In genomic region chr14:54927296-54927695, GRCm38 (mm10) we compare ENCODE assay signal across 10 mouse cellular contexts. TPM values are rescaled to one million over a fixed set of nuclear protein-coding genes. Genes with fewer than 3 reads are reported as not detected.
DNase-seq lines count a peak whose midpoint lies in the region; ATAC-seq and TF ChIP-seq lines count a peak whose summit lies in the region.
"Had no signal": no experiment of that assay in that cellular context is flagged by ENCODE, and none has a peak within 500 bp of the region (broad histone marks: within the 10 kb centered on the region; RNA-seq: fewer than 3 reads in every experiment).

No protein-coding gene starts in this region.

- H3K4me1 ChIP-seq in lung, postnatal 0 days (ENCODE audit: insufficient read depth, low read depth, low read length): no peaks in the 10 kb centered on the region; the same call in 1 of the 2 replicates
- peaks cover 5% of the 10 kb centered on the region; the same call in 1 of the 2 replicates for H3K4me1 ChIP-seq in lung, adult 2 months (ENCODE audit: control insufficient read depth, insufficient read depth, low read length)
- peaks cover 48% of the 10 kb centered on the region for H3K4me1 ChIP-seq in limb, embryonic 13.5 days

- no peak for DNase-seq in gastrocnemius, adult 2 months
- no peak for DNase-seq in gastrocnemius, postnatal 14 days
- DNase-seq in lung, postnatal 0 days (ENCODE audit: low spot score): peak; percentile 22
- DNase-seq in lung, adult 2 months: no peak
- no peak for DNase-seq in layer of hippocampus, adult 18-20 months (ENCODE audit: low spot score in 2 of 2)
- no peak for DNase-seq in adrenal gland, postnatal 14 days

- H3K27ac ChIP-seq in gastrocnemius, adult 2 months: peak overlapping the region; percentile 89
- 0 out of 2 replicates have a peak overlapping the region, but pooled peaks have one; percentile 72 for H3K27ac ChIP-seq in lung, postnatal 0 days (ENCODE audit: low read length)
- peak overlapping the region; percentile 100 for H3K27ac ChIP-seq in limb, embryonic 13.5 days

- TF ChIP-seq POLR2A in lung, adult 2 months (IDR thresholded peaks at IDR 0.05; ENCODE audit: borderline replicate concordance, extremely low read depth, low read depth, low read length): no peak

- intact Hi-C loops in gastrocnemius, adult 2 months (cut with DNase I): no loop called here
- intact Hi-C loops in gastrocnemius, postnatal 14 days (cut with DNase I; ENCODE audit: low total_unique reads): no loop called here

- TF ChIP-seq EP300 in lung, postnatal 0 days (IDR thresholded peaks at IDR 0.05): no peak

- H3K9ac ChIP-seq in lung, postnatal 0 days (replicated peaks; ENCODE audit: low read depth): peak overlapping the region; percentile 37; the same call in 1 of the 2 replicates
- peak overlapping the region; percentile 97 for H3K9ac ChIP-seq in limb, embryonic 13.5 days

- H3K27me3 ChIP-seq in lung, postnatal 0 days (replicated peaks; ENCODE audit: insufficient read depth, low read length): 0 out of 2 replicates have a peak, but pooled peaks cover 5% of the 10 kb centered on the region
- H3K27me3 ChIP-seq in limb, embryonic 13.5 days: no peaks in the 10 kb centered on the region

- H3K36me3 ChIP-seq in lung, postnatal 0 days (ENCODE audit: insufficient read depth, low read length): no peaks in the 10 kb centered on the region
- peaks cover 4% of the 10 kb centered on the region for H3K36me3 ChIP-seq in limb, embryonic 13.5 days

- ATAC-seq in lung, postnatal 0 days: no peak
- ATAC-seq in limb, embryonic 13.5 days (ENCODE audit: low FRiP score, low read depth): no peak
- no peak for ATAC-seq in CD4-positive, CD25-positive, alpha-beta regulatory T cell, adult 4 months

- peak overlapping the region; percentile 77 for H3K4me3 ChIP-seq in gastrocnemius, adult 2 months
- H3K4me3 ChIP-seq in lung, postnatal 0 days (ENCODE audit: low read depth, low read length): peak overlapping the region; percentile 52; the same call in 1 of the 2 replicates
- H3K4me3 ChIP-seq in lung, adult 2 months (replicated peaks; ENCODE audit: extremely low read depth, low read depth, low read length): no peak overlapping the region
- peak overlapping the region; percentile 67 for H3K4me3 ChIP-seq in limb, embryonic 13.5 days
- H3K4me3 ChIP-seq: erythroblast, embryonic 14.5 days had no signal

- peak overlapping the region; percentile 90 for H3K4me2 ChIP-seq in lung, postnatal 0 days (replicated peaks; ENCODE audit: low read depth, low read length)
- peak overlapping the region; percentile 88 for H3K4me2 ChIP-seq in limb, embryonic 13.5 days (replicated peaks)

- WGBS in lung, postnatal 0 days: 22% methylated on average over 7 of the region's 7 CpGs
- WGBS in lung, adult 2 months: 28% methylated on average over 7 of the region's 7 CpGs
- WGBS in limb, embryonic 13.5 days: 8% methylated on average over 7 of the region's 7 CpGs

- no peaks in the 10 kb centered on the region for H3K9me3 ChIP-seq in lung, postnatal 0 days (ENCODE audit: low read length)
- H3K9me3 ChIP-seq in limb, embryonic 13.5 days: 0 out of 2 replicates have a peak, but pooled peaks cover 6% of the 10 kb centered on the region

- no peak for TF ChIP-seq CTCF in gastrocnemius, adult 2 months (IDR thresholded peaks at IDR 0.05)
- no peak for TF ChIP-seq CTCF in lung, postnatal 0 days (IDR thresholded peaks at IDR 0.05)
- TF ChIP-seq CTCF in lung, adult 2 months (IDR thresholded peaks at IDR 0.05; ENCODE audit: insufficient read depth, low read length): no peak

RNA-seq across cellular contexts. Expression of gene Efs, which starts 1.4 kb away (rescaled TPM):
- total RNA-seq in gastrocnemius, adult 2 months (2021): 1 to 10 TPM; 1.1 to 1.4 TPM
- 1 to 10 TPM; 5.1 to 7.4 TPM for total RNA-seq in gastrocnemius, postnatal 14 days (2021)
- 8.1 and 8.5 TPM in 2 replicates for polyA plus RNA-seq in lung, postnatal 0 days (2015; fragmentation: Nextera tagmentation; extraction: Ambion mirVana)
- polyA plus RNA-seq in lung, adult 2 months (2012; rRNA removed): 11.8 and 16.3 TPM in 2 replicates
- 46.7 and 50.4 TPM in 2 replicates for polyA plus RNA-seq in limb, embryonic 13.5 days (2015; fragmentation: Nextera tagmentation; extraction: Ambion mirVana)
- not detected for polyA plus RNA-seq in CD4-positive, CD25-positive, alpha-beta regulatory T cell, adult 4 months (2017; shearing (Covaris generic))
- 10 to 100 TPM in 1 of 2 experiments, 1 to 10 TPM in 1; 9.9 to 10.5 TPM for total RNA-seq in layer of hippocampus, adult 18-20 months (2021)
- total RNA-seq in adrenal gland, postnatal 14 days (2021): 3.1 and 6.2 TPM in 2 replicates
- polyA plus RNA-seq: erythroblast, embryonic 14.5 days had no signal

RNA-seq across cellular contexts. Expression of gene Il25, which starts 5.2 kb away (rescaled TPM):
- not detected for total RNA-seq in gastrocnemius, adult 2 months (2021)
- total RNA-seq in gastrocnemius, postnatal 14 days (2021): not detected
- polyA plus RNA-seq in lung, postnatal 0 days (2015; fragmentation: Nextera tagmentation; extraction: Ambion mirVana): not detected in 2 replicates
- not detected in 2 replicates for polyA plus RNA-seq in lung, adult 2 months (2012; rRNA removed)
- polyA plus RNA-seq in limb, embryonic 13.5 days (2015; fragmentation: Nextera tagmentation; extraction: Ambion mirVana): 0.24 and 0.27 TPM in 2 replicates
- not detected for polyA plus RNA-seq in CD4-positive, CD25-positive, alpha-beta regulatory T cell, adult 4 months (2017; shearing (Covaris generic))
- not detected for total RNA-seq in layer of hippocampus, adult 18-20 months (2021)
- not detected in 2 replicates for total RNA-seq in adrenal gland, postnatal 14 days (2021)
- total RNA-seq: adrenal gland, postnatal 25 days had no signal
- polyA plus RNA-seq: erythroblast, embryonic 14.5 days had no signal

RNA-seq across cellular contexts. Expression of gene Cmtm5, which starts 8.8 kb away (rescaled TPM):
- total RNA-seq in gastrocnemius, adult 2 months (2021): under 1 TPM in 1 of 2 experiments, not detected in 1; 0.25 TPM
- total RNA-seq in gastrocnemius, postnatal 14 days (2021): 1 to 10 TPM in 1 of 2 experiments, under 1 TPM in 1; 0.71 to 3.1 TPM
- polyA plus RNA-seq in lung, postnatal 0 days (2015; fragmentation: Nextera tagmentation; extraction: Ambion mirVana): 0.21 and 0.40 TPM in 2 replicates
- 0.69 and 2.2 TPM in 2 replicates for polyA plus RNA-seq in lung, adult 2 months (2012; rRNA removed)
- polyA plus RNA-seq in limb, embryonic 13.5 days (2015; fragmentation: Nextera tagmentation; extraction: Ambion mirVana): 16.1 and 17.6 TPM in 2 replicates
- polyA plus RNA-seq in CD4-positive, CD25-positive, alpha-beta regulatory T cell, adult 4 months (2017; shearing (Covaris generic)): not detected
- total RNA-seq in layer of hippocampus, adult 18-20 months (2021): 10 to 100 TPM; 77.1 to 86.1 TPM
- 1.6 and 1.9 TPM in 2 replicates for total RNA-seq in adrenal gland, postnatal 14 days (2021)
- polyA plus RNA-seq: erythroblast, embryonic 14.5 days had no signal

RNA-seq across cellular contexts. Expression of gene Slc22a17, which starts 14.4 kb away (rescaled TPM):
- total RNA-seq in gastrocnemius, adult 2 months (2021): 1 to 10 TPM; 1.0 to 1.4 TPM
- 1 to 10 TPM; 5.4 to 6.3 TPM for total RNA-seq in gastrocnemius, postnatal 14 days (2021)
- polyA plus RNA-seq in lung, postnatal 0 days (2015; fragmentation: Nextera tagmentation; extraction: Ambion mirVana): 13.6 and 13.8 TPM in 2 replicates
- 61.8 and 63.8 TPM in 2 replicates for polyA plus RNA-seq in lung, adult 2 months (2012; rRNA removed)
- polyA plus RNA-seq in limb, embryonic 13.5 days (2015; fragmentation: Nextera tagmentation; extraction: Ambion mirVana): 79.1 and 86.2 TPM in 2 replicates
- 1 to 10 TPM in 1 of 2 experiments, under 1 TPM in 1; 0.71 to 1.1 TPM for polyA plus RNA-seq in CD4-positive, CD25-positive, alpha-beta regulatory T cell, adult 4 months (2017; shearing (Covaris generic))
- total RNA-seq in layer of hippocampus, adult 18-20 months (2021): 100 to 1,000 TPM; 691 to 697 TPM
- 30.7 and 32.9 TPM in 2 replicates for total RNA-seq in adrenal gland, postnatal 14 days (2021)

RNA-seq across cellular contexts. Expression of gene Pabpn1, which starts 35.0 kb away (rescaled TPM):
- total RNA-seq in gastrocnemius, adult 2 months (2021): 10 to 100 TPM; 52.5 to 63.3 TPM
- 10 to 100 TPM; 56.6 to 57.4 TPM for total RNA-seq in gastrocnemius, postnatal 14 days (2021)
- 64.4 and 66.1 TPM in 2 replicates for polyA plus RNA-seq in lung, postnatal 0 days (2015; fragmentation: Nextera tagmentation; extraction: Ambion mirVana)
- polyA plus RNA-seq in lung, adult 2 months (2012; rRNA removed): 77.5 and 112 TPM in 2 replicates
- 139 TPM in 2 replicates for polyA plus RNA-seq in limb, embryonic 13.5 days (2015; fragmentation: Nextera tagmentation; extraction: Ambion mirVana)
- 10 to 100 TPM; 19.6 to 33.9 TPM for polyA plus RNA-seq in CD4-positive, CD25-positive, alpha-beta regulatory T cell, adult 4 months (2017; shearing (Covaris generic))
- total RNA-seq in layer of hippocampus, adult 18-20 months (2021): 100 to 1,000 TPM; 227 to 252 TPM
- total RNA-seq in adrenal gland, postnatal 14 days (2021): 154 and 191 TPM in 2 replicates

Comparison
In these comparisons a context has a peak if more than half of its experiments do, and no peak if none do; other contexts are left out.
1. RNA of gene Cmtm5, which starts 8.8 kb away (total RNA-seq): 77.1 to 86.1 TPM in layer of hippocampus, adult 18-20 months; 0.71 to 3.1 TPM in gastrocnemius, postnatal 14 days, 1.6 to 1.9 TPM in adrenal gland, postnatal 14 days and 0.25 TPM in gastrocnemius, adult 2 months; every median in the first group is over 10 times any median in the second.
2. Peak in every context shown above with its lines, with median percentiles within 50 percentile points of each other: H3K27ac ChIP-seq.